Mouse (Mus musculus) gastrocnemius, postnatal 25 days (tissue): ENCODE measurements around the gene Sgca. TPM values are rescaled to one million over a fixed set of nuclear protein-coding genes. Genes with fewer than 3 reads are reported as not detected.

Experiments
- DNase-seq: peaks from one replicate; pipeline ENCODE4 v3.0.0; 2022
- total RNA-seq, 2 experiments: library from RNA; stranded (reverse); gene quantifications; 1 replicate in 1 of 2; 2 replicates in 1 of 2; pipeline ENCODE4 v1.2.3; 2021

The Sgca gene
- total RNA-seq, 2 experiments from 2014 or later = 255 to 276 TPM

GRCm38 (mm10) chr11:95001584-95002347, 25.6 kb upstream of the Sgca start:
- DNase-seq = no peak

- DNase-seq = peak; percentile 63
These were observed 24.9 kb upstream of the Sgca start for GRCm38 (mm10) chr11:95001058-95001457.

GRCm38 (mm10) chr11:95000548-95000947, 24.4 kb upstream of the Sgca start:
- peak; percentile 68 for DNase-seq

GRCm38 (mm10) chr11:95000128-95000527, 24.0 kb upstream of the Sgca start:
- no peak for DNase-seq

- DNase-seq = peak; percentile 69
These were observed 22.0 kb upstream of the Sgca start for GRCm38 (mm10) chr11:94998041-94998531.

GRCm38 (mm10) chr11:94997596-94997995, 21.5 kb upstream of the Sgca start:
- no peak for DNase-seq

GRCm38 (mm10) chr11:94996984-94997383, 20.9 kb upstream of the Sgca start:
- DNase-seq = no peak

- DNase-seq = no peak
These were observed 20.0 kb upstream of the Sgca start for GRCm38 (mm10) chr11:94996101-94996500.

- no peak for DNase-seq
These were observed 19.0 kb upstream of the Sgca start for GRCm38 (mm10) chr11:94994947-94995772.

- no peak for DNase-seq
These were observed 18.2 kb upstream of the Sgca start for GRCm38 (mm10) chr11:94994208-94994814.

GRCm38 (mm10) chr11:94992754-94993606, 16.9 kb upstream of the Sgca start:
- DNase-seq = peak; percentile 61

GRCm38 (mm10) chr11:94992480-94992753, 16.3 kb upstream of the Sgca start:
- no peak for DNase-seq

- no peak for DNase-seq
These were observed 15.7 kb upstream of the Sgca start for GRCm38 (mm10) chr11:94991641-94992479.

- peak; percentile 94 for DNase-seq
These were observed 14.8 kb upstream of the Sgca start, which contains the start of gene Ppp1r9b for GRCm38 (mm10) chr11:94990749-94991577. Ppp1r9b (plus strand) TSS chr11:94991035.

GRCm38 (mm10) chr11:94990102-94990748, 14.1 kb upstream of the Sgca start:
- no peak for DNase-seq

GRCm38 (mm10) chr11:94989562-94990017, 13.5 kb upstream of the Sgca start:
- peak; percentile 86 for DNase-seq

- DNase-seq = peak; percentile 81
These were observed 12.8 kb upstream of the Sgca start for GRCm38 (mm10) chr11:94988780-94989561.

GRCm38 (mm10) chr11:94987851-94988250, 11.7 kb upstream of the Sgca start:
- no peak for DNase-seq
